Mouse (Mus musculus): ENCODE data around the gene Pcbd1.

DNA sequence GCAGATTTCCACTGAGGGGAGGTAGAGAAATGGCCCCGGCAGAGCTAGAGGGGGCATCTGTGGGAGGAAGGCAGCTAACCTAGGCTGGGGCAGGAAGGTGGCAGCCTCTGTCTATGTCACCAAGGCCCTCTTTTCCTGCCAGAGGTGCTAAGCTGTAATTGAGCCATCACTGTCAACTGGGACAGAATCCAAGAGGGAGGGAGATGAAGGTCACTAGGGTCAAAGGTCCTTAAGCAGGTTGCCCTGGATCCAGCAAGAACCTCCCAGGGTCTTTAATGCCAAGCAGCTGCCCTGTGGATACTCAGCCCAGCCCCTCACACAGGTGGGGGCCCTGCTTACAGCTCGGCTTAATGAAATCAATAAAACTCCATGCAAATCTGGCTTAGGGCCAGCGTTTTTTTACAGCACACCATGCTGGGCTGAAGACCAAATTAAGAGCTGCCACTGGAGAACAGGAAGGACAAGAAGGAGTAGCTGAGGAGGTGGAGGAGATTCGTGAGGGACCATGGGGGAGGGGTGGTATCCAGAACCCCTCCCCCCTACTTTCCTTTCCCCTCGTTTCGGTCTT, 29.5 kb upstream of the Pcbd1 start:
- TF ChIP-seq CTCF (IDR thresholded peaks at IDR 0.05; ENCODE audit: low read depth, low read length) (no peak), POLR2A (IDR thresholded peaks at IDR 0.05; ENCODE audit: borderline replicate concordance, low read depth, low read length) (no peak)
